Mouse (Mus musculus): ENCODE results near the gene Gm21586. TPM values are rescaled to one million over a fixed set of nuclear protein-coding genes. Genes with fewer than 3 reads are reported as not detected.

Gm21586 gene
- polyA plus RNA-seq (2021; fragmentation: Nextera tagmentation): 1.7 TPM in 1 of 2 replicates, not detected in the other
- long read RNA-seq, experiment 1: 0 reads
- long read RNA-seq, experiment 2: 0 reads

DNA sequence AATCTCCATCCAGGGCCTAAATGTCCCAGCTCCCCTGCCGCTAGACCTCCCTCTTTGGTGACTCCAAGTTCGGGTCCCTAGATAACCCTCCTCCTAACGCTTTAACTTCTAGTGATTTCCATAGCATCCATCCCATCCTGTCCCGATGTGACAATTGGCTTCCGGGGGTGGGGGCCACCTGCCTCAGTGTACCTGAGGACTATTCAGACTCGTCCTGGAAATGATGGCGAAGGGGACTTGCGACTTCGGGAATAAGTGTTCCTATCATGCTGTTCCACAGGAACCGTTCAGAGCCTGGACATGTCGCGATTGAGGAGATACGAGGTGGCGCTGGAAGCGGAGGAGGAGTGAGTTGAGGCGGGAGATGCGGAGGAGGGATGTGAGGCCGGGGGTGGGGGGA is at the start of gene Gm21586:
TSS of gene Gm21586 (plus strand) at position 301 of the 400 bp plus-strand sequence.

DNA sequence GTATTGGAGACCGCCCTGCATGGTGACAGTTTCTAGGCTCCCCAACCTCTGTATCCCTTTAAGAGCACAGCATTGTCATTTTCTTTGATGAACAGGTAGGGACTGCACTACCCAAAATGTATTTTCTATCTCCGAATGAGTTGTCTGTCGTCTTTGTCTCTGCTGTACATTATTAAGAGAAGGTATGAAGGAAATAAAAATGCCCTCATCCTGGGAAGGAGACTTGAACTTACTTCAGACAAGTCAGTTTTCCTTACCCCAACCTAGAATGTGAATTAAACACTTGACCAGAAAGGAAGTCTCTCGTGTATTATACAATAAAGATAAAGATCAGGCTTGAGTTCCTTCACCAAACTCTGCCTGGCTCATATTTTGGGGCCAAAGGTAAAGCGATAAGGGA is 27.3 kb downstream of the Gm21586 start, which contains the start of gene Gm2163:
TSS of gene Gm2163 (plus strand) at position 301 of the 400 bp plus-strand sequence.

Other genes starting within 250 kb of the Gm21586 start
- gene Gm10600, start 198.7 kb upstream of the Gm21586 start, polyA plus RNA-seq (2021; fragmentation: Nextera tagmentation): 1.2 TPM in 1 of 2 replicates, not detected in the other
- gene Ccl21b, start 183.6 kb upstream of the Gm21586 start, polyA plus RNA-seq (2021; fragmentation: Nextera tagmentation): not detected in 2 replicates
- gene Gm21953, start 145.1 kb upstream of the Gm21586 start, polyA plus RNA-seq (2021; fragmentation: Nextera tagmentation): 1.7 TPM in 1 of 2 replicates, not detected in the other
- gene Fam205a3, start 121.0 kb upstream of the Gm21586 start, polyA plus RNA-seq (2021; fragmentation: Nextera tagmentation): 0.31 TPM in 1 of 2 replicates, not detected in the other
- 0.06 and 0.10 TPM in 2 replicates for gene Gm2163, start 27.4 kb downstream of the Gm21586 start, polyA plus RNA-seq (2021; fragmentation: Nextera tagmentation)
- 0.31 TPM in 1 of 2 replicates, not detected in the other for gene Fam205a2, start 88.8 kb downstream of the Gm21586 start, polyA plus RNA-seq (2021; fragmentation: Nextera tagmentation)
- not detected in 2 replicates for gene Gm10591, start 172.8 kb downstream of the Gm21586 start, polyA plus RNA-seq (2021; fragmentation: Nextera tagmentation)
- gene Gm2564, start 190.3 kb downstream of the Gm21586 start, polyA plus RNA-seq (2021; fragmentation: Nextera tagmentation): 0.55 and 0.89 TPM in 2 replicates
- gene Ccl27b, start 215.9 kb downstream of the Gm21586 start, polyA plus RNA-seq (2021; fragmentation: Nextera tagmentation): not detected in 2 replicates
- 0.44 and 0.49 TPM in 2 replicates for gene Il11ra2, start 222.5 kb downstream of the Gm21586 start, polyA plus RNA-seq (2021; fragmentation: Nextera tagmentation)

Measured in layer of hippocampus, adult 6 months (tissue).